ENCODE assay signal across 16 mouse cellular contexts in the genomic region with DNA sequence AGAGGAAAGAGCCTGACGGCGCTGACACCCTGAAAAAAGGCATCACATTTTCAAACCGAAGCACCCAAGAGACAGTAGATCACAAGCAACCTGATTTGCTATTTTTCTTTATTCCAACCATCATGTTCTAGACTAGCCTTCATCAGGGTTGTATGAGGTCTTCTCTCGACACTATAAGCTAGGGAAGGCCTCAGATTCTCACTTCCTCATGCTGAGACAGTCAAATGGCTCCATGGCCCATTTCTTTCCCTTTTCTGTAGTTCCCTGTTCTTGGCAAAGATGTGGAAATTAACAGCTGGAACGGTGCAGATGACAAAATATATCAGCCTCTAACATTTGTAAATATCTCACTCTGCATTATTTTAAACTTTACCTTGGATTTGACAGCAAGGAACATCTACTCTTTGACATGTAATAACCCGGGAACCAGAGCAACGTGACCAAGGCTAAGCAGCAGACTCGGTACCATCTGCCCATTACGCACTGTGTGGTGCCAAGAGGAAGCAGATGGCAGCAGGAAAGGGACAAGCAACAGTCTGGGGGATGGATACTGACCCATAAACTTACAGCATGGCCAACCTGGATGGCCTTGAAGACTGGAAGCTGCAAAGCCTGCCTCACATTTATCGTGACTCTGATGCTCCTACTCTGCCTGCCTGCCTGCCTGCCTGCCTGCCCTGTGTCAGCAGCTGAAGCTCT. TPM values are rescaled to one million over a fixed set of nuclear protein-coding genes. Genes with fewer than 3 reads are reported as not detected.
A peak's percentile ranks its signal among the peaks of the same experiment; 100 is the strongest.
DNase-seq lines count a peak whose midpoint lies in the region; TF ChIP-seq lines count a peak whose summit lies in the region.
"Had no signal": no experiment of that assay in that cellular context is flagged by ENCODE, and none has a peak within 500 bp of the region (broad histone marks: within the 10 kb centered on the region; RNA-seq: fewer than 3 reads in every experiment).

No protein-coding gene starts in this region.

- TF ChIP-seq CTCF in brain, embryonic 14.5 days (IDR thresholded peaks at IDR 0.05; ENCODE audit: borderline replicate concordance, extremely low read depth, insufficient read depth, insufficient read length), result no peak
- TF ChIP-seq CTCF in cerebellum, adult 2 months (IDR thresholded peaks at IDR 0.05; ENCODE audit: borderline replicate concordance, insufficient read depth, low read depth, low read length), result no peak
- no peak for TF ChIP-seq CTCF in cortical plate, adult 2 months (IDR thresholded peaks at IDR 0.05; ENCODE audit: extremely low read depth, insufficient read depth, low read length)

- 25% methylated on average over 10 of the region's 10 CpGs for WGBS in cerebellum, adult 2 months

- no peaks in the 10 kb centered on the region for H3K27me3 ChIP-seq in cerebellum, adult 2 months (ENCODE audit: control insufficient read depth, insufficient read depth, low read length)
- H3K27me3 ChIP-seq: liver, embryonic 13.5 days; stomach, embryonic 15.5 days had no signal

- peak; percentile 53 for DNase-seq in left cerebral cortex, postnatal 4 days
- no peak for DNase-seq in left cerebral cortex, postnatal 10 days (ENCODE audit: extremely low spot score in 1 of 2, low spot score in 2 of 2)
- peak; percentile 28 for DNase-seq in brain, embryonic 14.5 days (ENCODE audit: low read depth)
- peak; percentile 86 to 94 for DNase-seq in cerebellum, adult 2 months
- DNase-seq in adrenal gland, postnatal 4 days (ENCODE audit: low spot score in 2 of 2), result no peak
- no peak for DNase-seq in thymus, postnatal 0 days (ENCODE audit: low spot score)
- DNase-seq: adrenal gland, postnatal 36 days; gastrocnemius, postnatal 10 days; kidney, postnatal 36 days; liver, embryonic 13.5 days; midbrain, embryonic 14.5 days; thymus, postnatal 14 days had no signal

- H3K4me3 ChIP-seq in cerebellum, adult 2 months (replicated peaks; ENCODE audit: insufficient read depth, low read depth, low read length), result no peak overlapping the region
- no peak overlapping the region for H3K4me3 ChIP-seq in cortical plate, adult 2 months (ENCODE audit: insufficient read depth, low read length)
- H3K4me3 ChIP-seq: erythroblast, embryonic 14.5 days; liver, embryonic 13.5 days; stomach, embryonic 15.5 days had no signal

- peak overlapping the region; percentile 98 for H3K27ac ChIP-seq in cerebellum, adult 2 months (ENCODE audit: insufficient read depth, low read length)
- 0 out of 2 replicates have a peak overlapping the region, but pooled peaks have one; percentile 23 for H3K27ac ChIP-seq in cortical plate, adult 2 months (ENCODE audit: insufficient read depth, low read length)
- H3K27ac ChIP-seq: hindbrain, embryonic 14.5 days; liver, embryonic 13.5 days; stomach, embryonic 15.5 days had no signal

- no peak for TF ChIP-seq POLR2A in brain, embryonic 14.5 days (IDR thresholded peaks at IDR 0.05; ENCODE audit: borderline replicate concordance, extremely low read depth, insufficient read depth, insufficient read length, poor library complexity, severe bottlenecking)
- TF ChIP-seq POLR2A in cerebellum, adult 2 months (IDR thresholded peaks at IDR 0.05; ENCODE audit: borderline replicate concordance, insufficient read depth, low read length), result 0 out of 2 replicates have a peak, but pooled peaks have one; percentile 27
- TF ChIP-seq POLR2A in cortical plate, adult 2 months (IDR thresholded peaks at IDR 0.05; ENCODE audit: extremely low read depth, insufficient read depth, low read length), result no peak

- peaks cover 33% of the 10 kb centered on the region for H3K4me1 ChIP-seq in cerebellum, adult 2 months (ENCODE audit: control insufficient read depth, insufficient read depth, low read length)
- H3K4me1 ChIP-seq in cortical plate, adult 2 months (ENCODE audit: control insufficient read depth, insufficient read depth, low read length), result peaks cover 11% of the 10 kb centered on the region
- H3K4me1 ChIP-seq: liver, embryonic 13.5 days; stomach, embryonic 15.5 days had no signal

- intact Hi-C loops in left cerebral cortex, postnatal 4 days (cut with DNase I), result no loop called here
- intact Hi-C loops in left cerebral cortex, postnatal 10 days (cut with DNase I), result no loop called here

RNA-seq across cellular contexts. Expression of gene Cdc40, which starts 35.8 kb away (rescaled TPM):
- total RNA-seq in left cerebral cortex, postnatal 4 days (2021), result 10 to 100 TPM; 24.8 to 25.7 TPM
- 10 to 100 TPM; 31.4 to 36.6 TPM for total RNA-seq in left cerebral cortex, postnatal 10 days (2021)
- 21.5 and 24.4 TPM in 2 replicates for polyA plus RNA-seq in brain, embryonic 14.5 days (2012; rRNA removed)
- 20.6 and 24.1 TPM in 2 replicates for polyA plus RNA-seq in cerebellum, adult 2 months (2012; rRNA removed)
- polyA plus RNA-seq in cortical plate, adult 2 months (2012; rRNA removed), result 30.0 and 33.5 TPM in 2 replicates
- total RNA-seq in adrenal gland, postnatal 4 days (2021), result 10 to 100 TPM; 34.6 to 35.1 TPM
- 35.8 and 37.0 TPM in 2 replicates for polyA plus RNA-seq in thymus, postnatal 0 days (2015; fragmentation: Nextera tagmentation; extraction: Ambion mirVana)

RNA-seq across cellular contexts. Expression of gene Wasf1, which starts 36.0 kb away (rescaled TPM):
- total RNA-seq in left cerebral cortex, postnatal 4 days (2021), result 100 to 1,000 TPM; 215 to 221 TPM
- 100 to 1,000 TPM; 303 to 306 TPM for total RNA-seq in left cerebral cortex, postnatal 10 days (2021)
- polyA plus RNA-seq in brain, embryonic 14.5 days (2012; rRNA removed), result 63.5 and 90.5 TPM in 2 replicates
- 53.7 and 61.1 TPM in 2 replicates for polyA plus RNA-seq in cerebellum, adult 2 months (2012; rRNA removed)
- 138 and 151 TPM in 2 replicates for polyA plus RNA-seq in cortical plate, adult 2 months (2012; rRNA removed)
- 10 to 100 TPM; 10.3 to 10.8 TPM for total RNA-seq in adrenal gland, postnatal 4 days (2021)
- 1.5 and 1.6 TPM in 2 replicates for polyA plus RNA-seq in thymus, postnatal 0 days (2015; fragmentation: Nextera tagmentation; extraction: Ambion mirVana)

Comparison
In these comparisons a context has a peak if more than half of its experiments do, and no peak if none do; other contexts are left out.
1. DNase-seq: peak in left cerebral cortex, postnatal 4 days (single experiment), brain, embryonic 14.5 days (single experiment) and cerebellum, adult 2 months (2 of 2); none in left cerebral cortex, postnatal 10 days (0 of 2), adrenal gland, postnatal 4 days (0 of 2) and thymus, postnatal 0 days (single experiment).
2. RNA of gene Wasf1, which starts 36.0 kb away (polyA plus RNA-seq): 138 to 151 TPM in cortical plate, adult 2 months, 63.5 to 90.5 TPM in brain, embryonic 14.5 days and 53.7 to 61.1 TPM in cerebellum, adult 2 months; 1.5 to 1.6 TPM in thymus, postnatal 0 days; every median in the first group is over 10 times any median in the second.